Mouse (Mus musculus): Measurements from ENCODE around the gene Ece2.

DNA sequence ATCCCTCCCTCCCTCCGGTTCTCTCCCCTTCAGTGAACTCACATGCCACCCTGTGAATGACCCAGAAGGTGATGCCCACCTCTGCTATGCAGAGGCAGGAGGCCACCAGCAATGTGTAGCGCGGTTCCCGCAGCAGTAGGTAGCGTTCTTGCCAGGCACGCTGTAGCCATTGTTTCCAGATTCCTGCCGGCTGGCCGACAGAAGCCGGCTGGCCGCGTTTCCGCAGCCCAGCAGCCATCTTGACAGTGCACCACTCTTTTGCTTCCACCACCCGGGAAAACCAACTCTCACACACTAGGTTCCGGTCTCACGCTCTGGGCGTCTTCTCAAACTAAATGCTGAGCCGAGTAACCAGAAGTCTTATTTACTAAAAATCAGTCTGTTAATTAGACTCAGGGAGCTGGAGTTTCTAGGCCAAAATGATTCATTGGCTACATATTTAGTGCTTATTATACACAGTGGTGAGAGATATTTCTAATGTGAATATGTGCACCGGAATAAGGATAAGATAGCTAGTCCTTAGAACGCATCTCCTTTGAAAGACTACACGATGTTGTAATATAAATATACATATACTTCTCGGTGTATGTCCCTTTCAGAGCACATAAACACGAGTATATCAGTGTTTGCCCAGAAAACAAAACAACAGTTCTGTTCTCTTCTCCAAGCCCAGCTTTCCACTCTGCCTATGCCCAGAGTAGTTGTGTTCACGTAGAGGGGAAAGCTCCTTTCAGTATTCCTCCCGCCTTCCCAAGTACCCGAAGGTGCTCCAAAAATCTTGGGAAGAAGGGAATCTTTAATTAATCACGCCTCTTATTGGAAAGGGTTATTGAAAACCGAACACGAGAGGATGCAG is 18.9 kb upstream of the Ece2 start:
- TF ChIP-seq GATA1 (IDR thresholded peaks at IDR 0.05; ENCODE audit: borderline replicate concordance, low read length) (no peak), CTCF (IDR thresholded peaks at IDR 0.05; ENCODE audit: low read depth, low read length) (no peak), POLR2AphosphoS5 (IDR thresholded peaks at IDR 0.05; ENCODE audit: insufficient replicate concordance, low read depth, low read length) (no peak)

Data from G1E (cell line).